Mouse (Mus musculus): Measurements from ENCODE around the gene Nhp2.

DNA sequence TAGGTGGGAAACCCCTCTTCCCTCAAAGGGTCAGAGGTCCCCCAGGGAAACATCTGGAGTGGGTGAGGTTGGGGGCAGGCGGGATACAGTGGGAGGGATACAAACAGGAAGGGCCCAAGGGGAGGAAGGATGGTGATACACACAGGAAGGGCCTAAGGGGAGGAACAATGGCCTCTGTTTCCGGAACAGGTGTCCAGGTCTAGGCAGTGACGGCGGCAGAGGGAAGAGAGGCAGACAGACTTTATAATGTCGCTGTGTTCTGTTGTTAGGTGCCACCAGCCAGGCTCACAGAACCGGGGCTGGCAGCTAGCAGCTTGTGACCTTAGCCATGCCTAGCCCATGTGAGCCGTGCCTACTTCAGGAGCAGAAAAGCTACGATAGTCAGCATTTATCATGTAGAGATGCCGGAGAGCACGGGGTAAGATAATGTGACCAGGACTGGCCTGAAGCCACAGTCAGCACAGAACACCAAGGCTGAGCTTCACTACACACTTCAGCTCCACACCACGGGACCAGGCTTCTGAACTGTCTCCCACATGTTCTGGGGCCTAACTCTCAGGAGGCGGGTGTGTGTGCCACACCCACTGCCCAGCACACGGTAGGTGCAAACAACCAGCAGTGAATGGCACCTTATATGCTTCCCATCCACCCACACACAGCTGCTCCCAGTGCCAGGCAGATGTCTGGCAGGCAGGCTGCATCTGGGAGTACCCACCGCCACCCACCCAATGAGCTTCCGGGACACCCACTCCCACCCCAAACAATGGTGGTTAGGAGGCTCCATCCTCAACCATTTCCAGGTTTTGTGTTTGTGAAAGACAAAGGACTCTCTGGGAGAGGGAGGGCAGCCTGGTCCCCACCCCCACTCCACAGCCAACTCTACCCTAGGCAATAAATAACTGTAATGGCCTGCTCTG, 27.5 kb downstream of the Nhp2 start:
- no peak for TF ChIP-seq BHLHE40 (IDR thresholded peaks at IDR 0.05; ENCODE audit: borderline replicate concordance, low read depth, low read length)
- TF ChIP-seq NELFE (IDR thresholded peaks at IDR 0.05; ENCODE audit: low read depth, low read length), result no peak
- no peak for TF ChIP-seq EP300 (IDR thresholded peaks at IDR 0.05; ENCODE audit: low read depth in 1 of 2, low read length in 2 of 2)
- no peak for TF ChIP-seq CTCF (IDR thresholded peaks at IDR 0.05 in 2 of 3, conservative IDR thresholded peaks at IDR 0.05 in 1 of 3; ENCODE audit: control insufficient read depth in 1 of 3, insufficient read depth in 1 of 3, low read depth in 2 of 3, low read length in 3 of 3, poor library complexity in 1 of 3, severe bottlenecking in 1 of 3)
- no peak for TF ChIP-seq MAFK (IDR thresholded peaks at IDR 0.05; ENCODE audit: borderline replicate concordance, low read depth, low read length)
- TF ChIP-seq CHD1 (IDR thresholded peaks at IDR 0.05; ENCODE audit: low read depth, low read length), result no peak
- TF ChIP-seq MEF2A (IDR thresholded peaks at IDR 0.05; ENCODE audit: extremely low read depth, insufficient replicate concordance, low read depth, low read length, poor library complexity, severe bottlenecking), result no peak
- no peak for TF ChIP-seq TAL1 (IDR thresholded peaks at IDR 0.05; ENCODE audit: low read length)
- no peak for TF ChIP-seq POLR2A (IDR thresholded peaks at IDR 0.05; ENCODE audit: control insufficient read depth in 1 of 2, insufficient read depth in 1 of 2, low read depth in 1 of 2, low read length in 2 of 2, poor library complexity in 1 of 2)
- no peak for TF ChIP-seq NRF1 (IDR thresholded peaks at IDR 0.05; ENCODE audit: insufficient read depth, low read depth, low read length, poor library complexity, severe bottlenecking)
- no peak for TF ChIP-seq CHD2 (IDR thresholded peaks at IDR 0.05; ENCODE audit: low read length)

Data from MEL (cell line).